ENCODE assay signal across 16 mouse cellular contexts in genomic region chr1:52279831-52280595, GRCm38 (mm10). TPM values are rescaled to one million over a fixed set of nuclear protein-coding genes. Genes with fewer than 3 reads are reported as not detected.
DNase-seq lines count a peak whose midpoint lies in the region; ATAC-seq lines count a peak whose summit lies in the region.
"Had no signal": no experiment of that assay in that cellular context is flagged by ENCODE, and none has a peak within 500 bp of the region (broad histone marks: within the 10 kb centered on the region; RNA-seq: fewer than 3 reads in every experiment).

No protein-coding gene starts in this region.

- H3K4me1 ChIP-seq in heart, embryonic 12.5 days (replicated peaks), result no peaks in the 10 kb centered on the region
- H3K4me1 ChIP-seq: liver, embryonic 13.5 days had no signal

- no peaks in the 10 kb centered on the region for H3K27me3 ChIP-seq in heart, embryonic 12.5 days (replicated peaks)
- H3K27me3 ChIP-seq: liver, embryonic 13.5 days; neural tube, embryonic 13.5 days had no signal

- H3K4me3 ChIP-seq in heart, embryonic 12.5 days, result no peak overlapping the region
- H3K4me3 ChIP-seq: erythroblast, embryonic 14.5 days; liver, embryonic 13.5 days; neural tube, embryonic 13.5 days had no signal

- no peaks in the 10 kb centered on the region for H3K36me3 ChIP-seq in heart, embryonic 12.5 days
- H3K36me3 ChIP-seq: liver, embryonic 13.5 days; neural tube, embryonic 13.5 days had no signal

- H3K9ac ChIP-seq in heart, embryonic 12.5 days, result no peak overlapping the region
- H3K9ac ChIP-seq: forebrain, postnatal 0 days; liver, embryonic 13.5 days; neural tube, embryonic 13.5 days had no signal

- no peaks in the 10 kb centered on the region for H3K9me3 ChIP-seq in heart, embryonic 12.5 days (replicated peaks)
- H3K9me3 ChIP-seq: liver, embryonic 13.5 days; neural tube, embryonic 13.5 days had no signal

- ATAC-seq in frontal cortex, adult (ENCODE audit: low TSS enrichment), result peak; percentile 98
- ATAC-seq in heart, embryonic 12.5 days (ENCODE audit: insufficient number of reproducible peaks, low FRiP score), result no peak
- ATAC-seq: forebrain, postnatal 0 days; hindbrain, embryonic 16.5 days had no signal

- H3K4me2 ChIP-seq in heart, embryonic 12.5 days, result no peak overlapping the region
- H3K4me2 ChIP-seq: liver, embryonic 13.5 days; neural tube, embryonic 13.5 days had no signal

- DNase-seq in left cerebral cortex, adult 11 months (ENCODE audit: low spot score), result peak; percentile 47
- no peak for DNase-seq in left cerebral cortex, postnatal 4 days
- peak; percentile 27 to 48 for DNase-seq in layer of hippocampus, adult 8-10 months (ENCODE audit: low spot score in 2 of 2)
- DNase-seq in right cerebral cortex, postnatal 10 days (ENCODE audit: low spot score in 2 of 2), result peak; percentile 42 to 57
- no peak for DNase-seq in cerebellum, adult 11-12 months
- DNase-seq: adrenal gland, postnatal 10 days; cerebellum, postnatal 10 days; forebrain, postnatal 0 days; gastrocnemius, postnatal 25 days; liver, embryonic 13.5 days; thymus, adult 2 months had no signal

- H3K27ac ChIP-seq in heart, embryonic 12.5 days (ENCODE audit: poor library complexity, severe bottlenecking), result no peak overlapping the region
- H3K27ac ChIP-seq: liver, embryonic 13.5 days; neural tube, embryonic 13.5 days had no signal

- WGBS in heart, embryonic 12.5 days, result 64% methylated on average over 7 of the region's 7 CpGs

- intact Hi-C loops in left cerebral cortex, postnatal 4 days (cut with DNase I), result loop anchor here (10.0 kb wide), 1 partner anchor 135 kb away; no protein-coding TSS in a partner anchor

RNA-seq across cellular contexts. Expression of gene Gls, which starts 47.0 kb away (rescaled TPM):
- total RNA-seq in left cerebral cortex, postnatal 4 days (2021), result 100 to 1,000 TPM; 264 to 265 TPM
- 100 to 1,000 TPM; 331 to 426 (median 367) TPM for total RNA-seq in layer of hippocampus, adult 8-10 months (2022)
- 40.8 and 44.5 TPM in 2 replicates for polyA plus RNA-seq in heart, embryonic 12.5 days (2016; fragmentation: Nextera tagmentation; extraction: Ambion mirVana)

Comparison
In these comparisons a context has a peak if more than half of its experiments do, and no peak if none do; other contexts are left out.
1. DNase-seq: peak in left cerebral cortex, adult 11 months (single experiment), layer of hippocampus, adult 8-10 months (2 of 2) and right cerebral cortex, postnatal 10 days (2 of 2); none in left cerebral cortex, postnatal 4 days (single experiment) and cerebellum, adult 11-12 months (single experiment).